Mouse (Mus musculus): ENCODE data around the gene Aldh1a2. TPM values are rescaled to one million over a fixed set of nuclear protein-coding genes. Genes with fewer than 3 reads are reported as not detected.

Aldh1a2 gene
- polyA plus RNA-seq, 1 experiment, result 0.02 TPM

- no peak overlapping the region for H3K4me3 ChIP-seq
Observed at GRCm38 (mm10) chr9:71307106-71307789, 91.7 kb downstream of the Aldh1a2 start.

DNA sequence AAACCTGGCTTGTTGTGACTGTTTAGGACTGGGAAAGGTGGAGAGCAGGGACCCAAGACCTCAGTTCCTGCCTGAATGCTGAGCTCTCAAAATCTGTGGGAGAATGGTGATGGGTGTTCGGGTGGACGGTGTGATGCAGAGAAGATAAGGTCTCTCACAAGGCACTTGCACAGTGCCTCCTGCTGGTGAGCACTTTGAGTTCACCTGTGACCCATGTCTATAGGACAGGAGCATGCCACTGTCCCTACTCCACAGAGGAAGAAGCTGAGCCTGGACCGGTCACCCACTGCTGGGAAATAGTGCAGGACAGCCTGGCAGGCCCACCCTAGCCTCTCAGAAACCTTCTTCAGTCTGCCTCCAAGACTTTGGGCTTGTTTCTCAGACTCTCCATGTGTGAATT is 100.4 kb downstream of the Aldh1a2 start:
- peaks cover 8% of the 10 kb centered on the region for H3K27me3 ChIP-seq (ENCODE audit: control insufficient read depth, insufficient read depth, insufficient read length)

More at GRCm38 (mm10) chr9:71307106-71307789, 91.7 kb downstream of the Aldh1a2 start:
- Histone ChIP-seq H3K27me3 (ENCODE audit: control insufficient read depth, insufficient read depth, insufficient read length) (peaks cover 1% of the 10 kb centered on the region), H3K4me2 (ENCODE audit: low read depth) (no peak overlapping the region), H3ac (ENCODE audit: control insufficient read depth, insufficient read length) (no peak overlapping the region), H3K79me2 (ENCODE audit: control insufficient read depth, insufficient read depth) (no peaks in the 10 kb centered on the region), H3K36me3 (ENCODE audit: control insufficient read depth, insufficient read depth) (no peaks in the 10 kb centered on the region)
- TF ChIP-seq REST (IDR thresholded peaks at IDR 0.05; ENCODE audit: insufficient read depth, insufficient read length) (no peak), SRF (IDR thresholded peaks at IDR 0.05; ENCODE audit: control insufficient read depth, insufficient read length, low read depth) (no peak), TCF12 (IDR thresholded peaks at IDR 0.05; ENCODE audit: insufficient read depth, poor library complexity, severe bottlenecking) (no peak)

GRCm38 (mm10) chr9:71317096-71317920 is 101.7 kb downstream of the Aldh1a2 start:
- Histone ChIP-seq H3K27me3 (ENCODE audit: control insufficient read depth, insufficient read depth, insufficient read length) (peaks cover 6% of the 10 kb centered on the region), H3K4me3 (no peak overlapping the region), H3K36me3 (ENCODE audit: control insufficient read depth, insufficient read depth) (no peaks in the 10 kb centered on the region), H3K79me2 (ENCODE audit: control insufficient read depth, insufficient read depth) (no peaks in the 10 kb centered on the region), H3K4me2 (ENCODE audit: low read depth) (no peak overlapping the region), H3ac (ENCODE audit: control insufficient read depth, insufficient read length) (no peak overlapping the region)
- TF ChIP-seq CEBPB (IDR thresholded peaks at IDR 0.05; ENCODE audit: insufficient read depth, poor library complexity, severe bottlenecking) (peak; percentile 22; the same call in 1 of the 2 replicates), MAX (IDR thresholded peaks at IDR 0.05; ENCODE audit: low read depth) (no peak)

More for the DNA sequence above, 100.4 kb downstream of the Aldh1a2 start:
- Histone ChIP-seq H3ac (ENCODE audit: control insufficient read depth, insufficient read length) (no peak overlapping the region), H3K4me2 (ENCODE audit: low read depth) (no peak overlapping the region), H3K79me2 (ENCODE audit: control insufficient read depth, insufficient read depth) (no peaks in the 10 kb centered on the region), H3K4me3 (no peak overlapping the region), H3K36me3 (ENCODE audit: control insufficient read depth, insufficient read depth) (no peaks in the 10 kb centered on the region)
- no peak for TF ChIP-seq USF1 (IDR thresholded peaks at IDR 0.05; ENCODE audit: low read depth)
- TF ChIP-seq CEBPB (IDR thresholded peaks at IDR 0.05; ENCODE audit: insufficient read depth, poor library complexity, severe bottlenecking), result no peak
- TF ChIP-seq SRF (IDR thresholded peaks at IDR 0.05; ENCODE audit: control insufficient read depth, insufficient read length, low read depth), result no peak
- TF ChIP-seq MYOG (IDR thresholded peaks at IDR 0.05; ENCODE audit: control insufficient read depth in 1 of 3, insufficient read depth in 1 of 3, insufficient read length in 2 of 3, low read depth in 2 of 3), result no peak
- no peak for TF ChIP-seq TCF3 (IDR thresholded peaks at IDR 0.05; ENCODE audit: insufficient read length, low read depth)
- TF ChIP-seq POLR2A (IDR thresholded peaks at IDR 0.05; ENCODE audit: insufficient read length, low read depth), result no peak
- TF ChIP-seq REST (IDR thresholded peaks at IDR 0.05; ENCODE audit: insufficient read depth, insufficient read length), result no peak
- no peak for TF ChIP-seq POLR2AphosphoS2 (IDR thresholded peaks at IDR 0.05; ENCODE audit: insufficient read length, low read depth)
- no peak for TF ChIP-seq TCF12 (IDR thresholded peaks at IDR 0.05; ENCODE audit: insufficient read depth, poor library complexity, severe bottlenecking)
- TF ChIP-seq MYOD1 (IDR thresholded peaks at IDR 0.05; ENCODE audit: control insufficient read depth in 1 of 3, insufficient read length in 2 of 3, low read depth in 2 of 3), result no peak
- no peak for TF ChIP-seq E2F4 (IDR thresholded peaks at IDR 0.05; ENCODE audit: insufficient read depth)
- no peak for TF ChIP-seq MAX (IDR thresholded peaks at IDR 0.05; ENCODE audit: low read depth)

DNA sequence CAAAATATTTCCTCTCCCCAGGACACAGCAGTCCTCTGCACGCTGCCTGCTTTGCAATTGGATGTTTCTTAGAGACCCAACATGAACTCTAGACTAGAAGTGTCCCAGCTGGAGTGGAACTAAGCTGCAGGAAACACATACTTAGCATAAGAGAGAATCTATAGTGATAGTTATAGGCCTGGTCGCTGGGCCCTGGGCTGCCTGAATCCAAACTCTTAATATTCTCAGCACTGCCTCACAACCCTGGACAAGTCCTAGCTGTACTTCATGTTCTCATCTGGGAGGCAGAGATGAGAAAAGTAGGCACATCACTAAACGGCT is 102.3 kb downstream of the Aldh1a2 start:
- TF ChIP-seq USF1 (IDR thresholded peaks at IDR 0.05; ENCODE audit: low read depth) (no peak), TCF12 (IDR thresholded peaks at IDR 0.05; ENCODE audit: insufficient read depth, poor library complexity, severe bottlenecking) (no peak), POLR2AphosphoS2 (IDR thresholded peaks at IDR 0.05; ENCODE audit: insufficient read length, low read depth) (no peak), MAX (IDR thresholded peaks at IDR 0.05; ENCODE audit: low read depth) (no peak), POLR2A (IDR thresholded peaks at IDR 0.05; ENCODE audit: insufficient read length, low read depth) (no peak), E2F4 (IDR thresholded peaks at IDR 0.05; ENCODE audit: insufficient read depth) (no peak), REST (IDR thresholded peaks at IDR 0.05; ENCODE audit: insufficient read depth, insufficient read length) (no peak), TCF3 (IDR thresholded peaks at IDR 0.05; ENCODE audit: insufficient read length, low read depth) (no peak)
- H3ac ChIP-seq (ENCODE audit: control insufficient read depth, insufficient read length), result no peak overlapping the region

GRCm38 (mm10) chr9:71319776-71320175 is 104.2 kb downstream of the Aldh1a2 start:
- H3K27me3 ChIP-seq (ENCODE audit: control insufficient read depth, insufficient read depth, insufficient read length), result no peaks in the 10 kb centered on the region
- TF ChIP-seq REST (IDR thresholded peaks at IDR 0.05; ENCODE audit: insufficient read depth, insufficient read length) (no peak), POLR2AphosphoS2 (IDR thresholded peaks at IDR 0.05; ENCODE audit: insufficient read length, low read depth) (no peak), SRF (IDR thresholded peaks at IDR 0.05; ENCODE audit: control insufficient read depth, insufficient read length, low read depth) (no peak), TCF12 (IDR thresholded peaks at IDR 0.05; ENCODE audit: insufficient read depth, poor library complexity, severe bottlenecking) (no peak), E2F4 (IDR thresholded peaks at IDR 0.05; ENCODE audit: insufficient read depth) (no peak), MYOG (IDR thresholded peaks at IDR 0.05; ENCODE audit: control insufficient read depth in 1 of 3, insufficient read depth in 1 of 3, insufficient read length in 2 of 3, low read depth in 2 of 3) (no peak), CEBPB (IDR thresholded peaks at IDR 0.05; ENCODE audit: insufficient read depth, poor library complexity, severe bottlenecking) (no peak), MAX (IDR thresholded peaks at IDR 0.05; ENCODE audit: low read depth) (no peak), MYOD1 (IDR thresholded peaks at IDR 0.05; ENCODE audit: control insufficient read depth in 1 of 3, insufficient read length in 2 of 3, low read depth in 2 of 3) (no peak), POLR2A (IDR thresholded peaks at IDR 0.05; ENCODE audit: insufficient read length, low read depth) (no peak), TCF3 (IDR thresholded peaks at IDR 0.05; ENCODE audit: insufficient read length, low read depth) (no peak), USF1 (IDR thresholded peaks at IDR 0.05; ENCODE audit: low read depth) (no peak)
- H3K79me2 ChIP-seq (ENCODE audit: control insufficient read depth, insufficient read depth), result no peaks in the 10 kb centered on the region
- no peak overlapping the region for H3ac ChIP-seq (ENCODE audit: control insufficient read depth, insufficient read length)
- no peak overlapping the region for H3K4me3 ChIP-seq
- no peaks in the 10 kb centered on the region for H3K36me3 ChIP-seq (ENCODE audit: control insufficient read depth, insufficient read depth)
- H3K4me2 ChIP-seq (ENCODE audit: low read depth), result no peak overlapping the region

More for the DNA sequence above, 102.3 kb downstream of the Aldh1a2 start:
- no peak overlapping the region for H3K4me3 ChIP-seq
- H3K79me2 ChIP-seq (ENCODE audit: control insufficient read depth, insufficient read depth), result no peaks in the 10 kb centered on the region
- H3K36me3 ChIP-seq (ENCODE audit: control insufficient read depth, insufficient read depth), result no peaks in the 10 kb centered on the region
- peaks cover under 1% of the 10 kb centered on the region for H3K27me3 ChIP-seq (ENCODE audit: control insufficient read depth, insufficient read depth, insufficient read length)
- H3K4me2 ChIP-seq (ENCODE audit: low read depth), result no peak overlapping the region
